Mouse (Mus musculus) heart, postnatal 0 days (tissue): ENCODE measurements around the gene Ttc21b. TPM values are rescaled to one million over a fixed set of nuclear protein-coding genes. Genes with fewer than 3 reads are reported as not detected.
A peak's percentile ranks its signal among the peaks of the same experiment; 100 is the strongest.
"Not testable (repeated sequence)": the region's sequence is repeated elsewhere in the genome, so short reads cannot be mapped to it uniquely, and the experiment has no call there.

Source experiments
- ATAC-seq: fragments of 200-750 bp; cut with Nextera tagmentation; 2 replicates; pipeline ENCODE4 v1.8.0; 2017; ENCODE audit warnings: low read depth, moderate number of reproducible peaks, moderate library complexity; ENCODE audit not compliant: insufficient read depth
- DNase-seq: peaks from one replicate; pipeline ENCODE4 v3.0.0-alpha.2; 2016; ENCODE audit warnings: low spot score
- H3K27ac ChIP-seq: fragments of 300-500 bp; sonication (generic); 2 replicates; pipeline ENCODE4 v1.5.1; 2014; ENCODE audit warnings: low read depth, mild to moderate bottlenecking
- H3K27me3 ChIP-seq: fragments of 300-500 bp; sonication (generic); 2 replicates; pipeline ENCODE4 v1.6.1; 2014; ENCODE audit warnings: low read length, mixed read lengths; ENCODE audit not compliant: control insufficient read depth, insufficient read depth
- H3K36me3 ChIP-seq: fragments of 300-500 bp; sonication (generic); replicated peaks from 2 replicates; pipeline ENCODE4 v1.6.1; 2014; ENCODE audit warnings: low read length, mixed read lengths; ENCODE audit not compliant: control insufficient read depth, insufficient read depth
- H3K4me1 ChIP-seq: fragments of 300-500 bp; sonication (generic); 2 replicates; pipeline ENCODE4 v1.6.1; 2014; ENCODE audit warnings: antibody characterized with exemption; ENCODE audit not compliant: control insufficient read depth, insufficient read depth
- H3K4me2 ChIP-seq: fragments of 300-500 bp; sonication (generic); 2 replicates; pipeline ENCODE4 v1.6.1; 2014; ENCODE audit warnings: low read depth, mild to moderate bottlenecking, low read length, moderate library complexity
- H3K4me3 ChIP-seq: fragments of 300-500 bp; sonication (generic); 2 replicates; pipeline ENCODE4 v1.5.1; 2014; ENCODE audit warnings: low read depth, low read length
- H3K9ac ChIP-seq: fragments of 300-500 bp; sonication (generic); replicated peaks from 2 replicates; pipeline ENCODE4 v1.6.1; 2014; ENCODE audit warnings: low read depth, low read length, mixed read lengths
- H3K9me3 ChIP-seq: fragments of 300-500 bp; sonication (generic); replicated peaks from 2 replicates; pipeline ENCODE4 v1.6.1; 2016; ENCODE audit warnings: low read length; ENCODE audit not compliant: control insufficient read depth
- CTCF ChIP-seq: IDR thresholded peaks from 2 replicates; pipeline ENCODE4 v1.5.1; 2016; ENCODE audit warnings: antibody characterized with exemption, control low read depth, low read depth
- EP300 ChIP-seq: IDR thresholded peaks from 2 replicates; pipeline ENCODE4 v1.6.1; 2016; ENCODE audit warnings: antibody characterized with exemption, low read depth
- WGBS: fragments of 180-500 bp; shearing (Covaris S2); extraction: QIAGEN DNeasy Blood & Tissue Kit; methylation state at CpG from one replicate; pipeline ENCODE4 v1.1.7; 2014; 5-methylcytosine and 5-hydroxymethylcytosine counted together
- polyA plus RNA-seq: library from polyadenylated mRNA; unstranded; fragments of >200 nt; fragmentation: Nextera tagmentation; extraction: Ambion mirVana; gene quantifications from 2 replicates; pipeline ENCODE4 v1.2.1, GENCODE M21; 2015
- total RNA-seq: library from RNA; depleted of rRNA; stranded (reverse); fragments of >200 nt; gene quantifications from 2 replicates; pipeline ENCODE4 v1.2.3, GENCODE M21; 2014; ENCODE audit warnings: low replicate concordance

Ttc21b gene
- total and polyA plus RNA-seq, 2 experiments from 2014 or later: 2.8 to 3.4 TPM

DNA sequence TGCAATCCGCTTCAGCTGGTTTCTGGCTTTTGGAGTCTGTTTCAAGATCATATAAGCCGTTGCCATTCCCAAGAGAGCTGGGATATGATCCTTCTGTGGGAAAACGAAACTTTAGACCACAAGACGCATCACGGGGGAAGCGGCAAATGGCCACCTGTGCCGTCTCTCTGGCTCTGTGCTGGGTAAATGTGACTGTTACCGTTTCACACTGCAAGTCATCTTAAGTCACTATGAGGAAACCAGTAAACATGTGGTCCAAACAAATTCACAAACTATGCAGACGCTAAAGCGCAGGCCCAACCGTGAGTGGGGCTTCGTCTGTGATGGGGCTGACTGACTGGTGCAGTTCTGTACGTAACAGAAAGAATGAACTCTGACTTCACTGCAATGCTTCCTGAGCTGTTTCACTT lies 64.7 kb downstream of the Ttc21b start:
- Histone ChIP-seq H3K36me3 (no peaks in the 10 kb centered on the region; the same call in 1 of the 2 replicates), H3K4me2 (no peak overlapping the region), H3K4me3 (no peak overlapping the region), H3K27me3 (no peaks in the 10 kb centered on the region), H3K9ac (no peak overlapping the region), H3K27ac (no peak overlapping the region), H3K4me1 (no peaks in the 10 kb centered on the region), H3K9me3 (no peaks in the 10 kb centered on the region)
- TF ChIP-seq EP300 (no peak), CTCF (no peak)
- ATAC-seq (no peak), DNase-seq (no peak)
- 84% methylated on average over 13 of the region's 13 CpGs for WGBS

- DNase-seq (no peak), ATAC-seq (no peak)
- no peaks in the 10 kb centered on the region for H3K4me1 ChIP-seq
- no peak overlapping the region for H3K4me3 ChIP-seq
- 87% methylated on average over 5 of the region's 5 CpGs for WGBS
- no peak overlapping the region for H3K9ac ChIP-seq
- no peaks in the 10 kb centered on the region; the same call in 1 of the 2 replicates for H3K36me3 ChIP-seq
- no peaks in the 10 kb centered on the region for H3K27me3 ChIP-seq
- H3K4me2 ChIP-seq: no peak overlapping the region
- TF ChIP-seq CTCF: no peak
- TF ChIP-seq EP300: no peak
- H3K9me3 ChIP-seq: no peaks in the 10 kb centered on the region
- no peak overlapping the region for H3K27ac ChIP-seq
These were observed 66.3 kb downstream of the Ttc21b start for GRCm38 (mm10) chr2:66190157-66190556.

GRCm38 (mm10) chr2:66189197-66189596 lies 67.2 kb downstream of the Ttc21b start:
- DNase-seq, H3K36me3 ChIP-seq, H3K4me3 ChIP-seq, H3K27ac ChIP-seq, H3K9me3 ChIP-seq, ATAC-seq, H3K9ac ChIP-seq, H3K4me2 ChIP-seq, H3K27me3 ChIP-seq, H3K4me1 ChIP-seq: not testable (repeated sequence)
- WGBS: 97% methylated on average over 12 of the region's 12 CpGs

DNA sequence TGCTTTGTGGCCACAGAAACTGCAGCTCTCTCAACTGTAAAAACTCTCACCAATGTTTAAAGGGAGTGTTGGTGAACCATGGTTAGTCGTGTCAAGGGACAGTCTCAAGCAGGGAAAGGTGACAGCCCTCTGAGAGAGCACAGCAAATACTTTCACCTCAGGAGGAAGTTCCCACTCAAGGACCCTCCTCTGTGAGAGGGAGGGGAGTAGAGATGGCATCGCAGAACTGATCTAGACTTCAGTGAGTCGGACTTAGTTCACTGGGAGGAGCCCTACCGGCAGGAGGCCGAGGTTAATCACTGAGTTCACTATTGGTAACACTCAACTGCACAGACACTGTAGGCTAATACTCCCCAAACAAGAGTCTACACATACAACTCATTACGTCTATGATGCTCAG lies 68.9 kb downstream of the Ttc21b start:
- ATAC-seq: no peak
- Histone ChIP-seq H3K4me3 (no peak overlapping the region), H3K27ac (no peak overlapping the region), H3K9ac (no peak overlapping the region), H3K4me2 (no peak overlapping the region), H3K27me3 (no peaks in the 10 kb centered on the region), H3K36me3 (no peaks in the 10 kb centered on the region; the same call in 1 of the 2 replicates), H3K9me3 (no peaks in the 10 kb centered on the region), H3K4me1 (no peaks in the 10 kb centered on the region)
- DNase-seq: no peak
- TF ChIP-seq EP300 (no peak), CTCF (no peak)
- WGBS: 74% methylated on average over 6 of the region's 6 CpGs

DNA sequence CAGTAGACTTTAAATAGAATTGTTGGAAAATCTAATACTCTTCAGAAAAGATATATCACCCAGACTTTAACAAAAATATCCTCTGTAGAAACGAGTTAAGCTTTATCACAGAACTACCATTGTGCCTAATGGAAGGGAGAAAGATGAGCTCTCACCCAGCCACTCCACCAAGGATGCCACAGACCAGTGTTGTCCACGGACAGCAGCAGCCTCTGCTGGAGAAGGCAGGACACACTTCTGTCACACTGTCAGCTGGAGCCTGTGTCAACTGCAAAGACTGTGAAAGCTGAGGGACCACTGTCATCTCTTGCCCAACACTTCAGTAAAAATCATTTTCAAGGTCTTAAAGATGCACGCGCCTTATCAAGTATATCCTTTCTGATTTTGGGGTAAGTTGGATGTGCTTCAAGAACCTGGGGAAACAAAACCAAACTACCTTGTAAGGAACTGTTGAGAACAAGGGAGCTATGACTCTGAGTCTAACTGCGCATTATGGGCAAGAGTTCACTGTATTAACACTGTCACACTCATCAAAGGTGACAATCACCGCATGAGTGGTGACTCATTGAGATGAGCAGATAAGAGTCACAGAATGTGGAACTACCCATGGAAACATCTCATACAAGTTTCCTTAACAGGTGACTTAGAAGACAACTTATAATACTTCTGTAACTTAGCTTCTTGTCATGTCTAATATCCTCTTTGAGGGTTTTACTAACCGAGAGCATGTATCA lies 71.8 kb downstream of the Ttc21b start:
- no peak for TF ChIP-seq EP300
- TF ChIP-seq CTCF: peak; percentile 61
- Histone ChIP-seq H3K4me2 (no peak overlapping the region), H3K9me3 (no peaks in the 10 kb centered on the region), H3K9ac (no peak overlapping the region), H3K27ac (no peak overlapping the region), H3K4me3 (no peak overlapping the region), H3K27me3 (no peaks in the 10 kb centered on the region), H3K36me3 (no peaks in the 10 kb centered on the region; the same call in 1 of the 2 replicates), H3K4me1 (no peaks in the 10 kb centered on the region)
- WGBS: 64% methylated on average over 7 of the region's 7 CpGs
- ATAC-seq (no peak), DNase-seq (peak; percentile 19)

GRCm38 (mm10) chr2:66180293-66180692 lies 76.1 kb downstream of the Ttc21b start:
- Histone ChIP-seq H3K4me1 (no peaks in the 10 kb centered on the region), H3K9ac (no peak overlapping the region), H3K27me3 (no peaks in the 10 kb centered on the region), H3K9me3 (no peaks in the 10 kb centered on the region), H3K4me2 (peak overlapping the region; percentile 11; the same call in 1 of the 2 replicates), H3K4me3 (no peak overlapping the region), H3K36me3 (no peaks in the 10 kb centered on the region), H3K27ac (no peak overlapping the region)
- ATAC-seq: no peak
- no peak for TF ChIP-seq EP300
- no peak for TF ChIP-seq CTCF
- WGBS: 48% methylated on average over 10 of the region's 10 CpGs
- DNase-seq: no peak
